Mouse (Mus musculus) forebrain, embryonic 13.5 days (tissue): ENCODE measurements at regions not wholly inside any gene's neighbourhood (a gene's known extent, or its start where the extent isn't known, plus 50 kb on each side); places are given as distances from the start of the nearest gene placed in this dataset.

ENCODE experiments used
- ATAC-seq: fragments of 200-750 bp; cut with Nextera tagmentation; 2 replicates; pipeline ENCODE4 v1.8.0; 2017
- H3K27ac ChIP-seq: fragments of 300-500 bp; sonication (generic); 2 replicates; pipeline ENCODE4 v1.5.1; 2015; ENCODE audit warnings: inconsistent platforms, mild to moderate bottlenecking, moderate library complexity
- H3K27me3 ChIP-seq: fragments of 300-500 bp; sonication (generic); 2 replicates; pipeline ENCODE4 v1.6.1; 2015; ENCODE audit warnings: mild to moderate bottlenecking, inconsistent platforms
- H3K36me3 ChIP-seq: fragments of 300-500 bp; sonication (generic); 2 replicates; pipeline ENCODE4 v1.6.1; 2015; ENCODE audit warnings: mild to moderate bottlenecking, inconsistent platforms; ENCODE audit not compliant: poor library complexity, severe bottlenecking
- H3K4me1 ChIP-seq: fragments of 300-500 bp; sonication (generic); 2 replicates; pipeline ENCODE4 v1.6.1; 2015; ENCODE audit warnings: inconsistent platforms
- H3K4me2 ChIP-seq: fragments of 300-500 bp; sonication (generic); 2 replicates; pipeline ENCODE4 v1.6.1; 2015; ENCODE audit warnings: inconsistent platforms, mild to moderate bottlenecking, moderate library complexity
- H3K4me3 ChIP-seq: fragments of 300-500 bp; sonication (generic); 2 replicates; pipeline ENCODE4 v1.5.1; 2015; ENCODE audit warnings: mild to moderate bottlenecking, inconsistent platforms
- H3K9ac ChIP-seq: fragments of 300-500 bp; sonication (generic); 2 replicates; pipeline ENCODE4 v1.6.1; 2015; ENCODE audit warnings: mild to moderate bottlenecking, inconsistent platforms
- H3K9me3 ChIP-seq: fragments of 300-500 bp; sonication (generic); replicated peaks from 2 replicates; pipeline ENCODE4 v1.6.1; 2016; ENCODE audit warnings: inconsistent platforms
- WGBS: fragments of 180-500 bp; shearing (Covaris S2); methylation state at CpG from one replicate; pipeline ENCODE4 v1.1.7; 2015; 5-methylcytosine and 5-hydroxymethylcytosine counted together

DNA sequence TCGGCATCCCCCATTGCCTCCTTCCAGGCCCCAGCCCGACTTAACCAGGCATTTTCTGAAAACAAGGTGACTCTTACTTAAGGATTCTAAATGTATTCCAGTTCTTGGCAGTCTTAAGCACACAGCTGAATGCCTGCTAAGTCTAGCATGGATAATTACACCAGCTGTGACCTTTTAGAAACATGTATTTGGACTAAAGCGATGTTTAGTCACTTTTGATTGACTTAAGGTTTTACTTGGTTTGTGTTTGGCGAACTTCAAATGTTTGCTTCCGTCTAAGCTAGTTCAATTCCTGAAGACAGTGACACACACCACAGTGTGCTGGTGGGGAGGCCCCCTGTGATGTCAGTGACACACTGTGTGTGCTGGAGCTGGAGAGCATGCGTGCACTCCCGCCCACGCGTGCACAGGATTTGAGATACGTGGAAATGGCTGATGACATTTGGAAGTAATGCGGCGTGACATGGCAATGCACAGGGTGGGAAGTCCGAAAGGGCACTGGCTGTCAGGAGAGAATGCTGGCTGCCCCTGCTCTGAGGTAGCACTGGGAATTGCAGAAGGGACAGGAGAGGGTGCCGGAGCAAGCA lies 179.0 kb upstream of the Cdh13 start:
- WGBS = 62% methylated on average over 14 of the region's 14 CpGs
- Histone ChIP-seq H3K9me3 (no peaks in the 10 kb centered on the region), H3K27me3 (no peaks in the 10 kb centered on the region), H3K4me3 (no peak overlapping the region), H3K4me2 (no peak overlapping the region), H3K9ac (no peak overlapping the region), H3K36me3 (no peaks in the 10 kb centered on the region), H3K4me1 (peaks cover 16% of the 10 kb centered on the region), H3K27ac (no peak overlapping the region)
- ATAC-seq = peak; percentile 63; the same call in 1 of the 2 replicates

DNA sequence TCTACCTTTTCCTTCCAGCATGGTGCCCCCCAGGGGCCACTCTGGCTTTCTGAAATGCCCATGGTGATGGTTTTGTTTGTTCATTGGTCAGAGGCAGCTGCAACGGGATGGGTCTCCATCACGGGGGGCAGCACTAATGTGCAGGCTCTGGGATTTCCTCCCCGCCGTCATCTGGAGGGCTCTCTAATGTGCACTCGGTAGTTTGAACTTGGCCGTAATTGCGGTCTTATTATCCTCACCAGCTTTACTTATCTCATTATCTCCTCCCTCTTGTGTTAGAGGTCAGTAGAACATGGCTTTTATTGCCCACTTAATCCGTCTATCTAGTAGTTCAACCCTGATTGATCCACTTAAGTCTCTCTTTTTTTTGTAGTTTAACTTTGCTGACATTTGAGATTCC lies 182.2 kb upstream of the Cdh13 start:
- ATAC-seq = no peak
- Histone ChIP-seq H3K36me3 (no peaks in the 10 kb centered on the region), H3K4me1 (peaks cover 24% of the 10 kb centered on the region), H3K4me2 (no peak overlapping the region), H3K4me3 (no peak overlapping the region), H3K9ac (no peak overlapping the region), H3K9me3 (no peaks in the 10 kb centered on the region), H3K27me3 (no peaks in the 10 kb centered on the region), H3K27ac (no peak overlapping the region)
- 55% methylated on average over 8 of the region's 8 CpGs for WGBS

- no peak for ATAC-seq
- H3K9me3 ChIP-seq = no peaks in the 10 kb centered on the region
- WGBS = 79% methylated on average over 5 of the region's 5 CpGs
- no peak overlapping the region for H3K4me3 ChIP-seq
- no peak overlapping the region for H3K9ac ChIP-seq
- H3K36me3 ChIP-seq = no peaks in the 10 kb centered on the region
- peaks cover 9% of the 10 kb centered on the region; the same call in 1 of the 2 replicates for H3K4me1 ChIP-seq
- H3K27me3 ChIP-seq = no peaks in the 10 kb centered on the region
- no peak overlapping the region for H3K27ac ChIP-seq
- no peak overlapping the region for H3K4me2 ChIP-seq
Measured at GRCm38 (mm10) chr8:118062736-118063135, 220.8 kb upstream of the Cdh13 start.

DNA sequence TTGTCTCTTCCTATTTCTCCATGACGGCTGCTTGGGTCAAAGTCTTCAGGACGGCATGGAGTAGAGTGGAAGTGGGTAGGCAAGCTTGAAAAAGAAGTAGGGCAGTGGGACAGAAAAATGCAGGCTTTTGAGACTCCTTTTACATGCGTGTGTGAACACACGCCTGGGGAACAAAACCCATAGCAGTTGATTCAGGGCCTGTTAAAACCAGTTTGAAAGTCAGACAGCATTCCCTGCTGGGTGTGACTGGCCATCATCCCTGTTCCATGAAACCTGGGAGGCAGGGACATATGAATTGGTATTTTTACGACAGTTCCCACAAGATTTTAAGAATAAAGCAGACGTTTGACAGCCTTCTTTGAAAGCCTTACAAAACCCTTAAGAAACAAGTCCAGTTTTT lies 226.8 kb upstream of the Cdh13 start:
- no peak overlapping the region for H3K4me2 ChIP-seq
- no peak overlapping the region for H3K27ac ChIP-seq
- H3K9ac ChIP-seq = no peak overlapping the region
- WGBS = 88% methylated on average over 6 of the region's 6 CpGs
- H3K9me3 ChIP-seq = no peaks in the 10 kb centered on the region
- no peaks in the 10 kb centered on the region for H3K4me1 ChIP-seq
- no peaks in the 10 kb centered on the region for H3K36me3 ChIP-seq
- no peak for ATAC-seq
- no peak overlapping the region for H3K4me3 ChIP-seq
- no peaks in the 10 kb centered on the region for H3K27me3 ChIP-seq

GRCm38 (mm10) chr8:118055536-118055935 lies 228.0 kb upstream of the Cdh13 start:
- Histone ChIP-seq H3K36me3 (no peaks in the 10 kb centered on the region), H3K9ac (no peak overlapping the region), H3K4me1 (no peaks in the 10 kb centered on the region), H3K4me3 (no peak overlapping the region), H3K27me3 (no peaks in the 10 kb centered on the region), H3K4me2 (no peak overlapping the region), H3K27ac (no peak overlapping the region), H3K9me3 (no peaks in the 10 kb centered on the region)
- WGBS = 82% methylated on average over 5 of the region's 5 CpGs
- ATAC-seq = no peak

DNA sequence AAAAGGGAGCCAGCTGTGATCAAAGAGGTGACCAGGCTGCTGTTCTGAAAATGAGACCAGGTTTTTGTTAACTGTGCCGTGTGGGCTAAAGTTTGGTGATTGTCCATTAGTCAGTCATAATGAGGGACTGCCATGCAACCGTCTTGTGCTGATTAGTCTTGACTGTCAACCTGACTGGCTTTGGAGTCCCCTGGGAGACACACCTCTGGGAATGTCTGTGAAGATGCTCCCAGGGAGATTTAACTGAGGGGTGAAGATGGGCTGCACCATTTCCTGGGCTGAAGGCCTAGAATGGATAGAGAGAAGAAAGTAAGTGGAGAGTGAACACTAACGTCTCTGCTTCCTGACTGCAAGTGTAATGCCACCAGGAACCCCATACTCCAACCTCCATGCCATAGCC lies 233.1 kb upstream of the Cdh13 start:
- ATAC-seq = no peak
- 88% methylated on average over 3 of the region's 3 CpGs for WGBS

DNA sequence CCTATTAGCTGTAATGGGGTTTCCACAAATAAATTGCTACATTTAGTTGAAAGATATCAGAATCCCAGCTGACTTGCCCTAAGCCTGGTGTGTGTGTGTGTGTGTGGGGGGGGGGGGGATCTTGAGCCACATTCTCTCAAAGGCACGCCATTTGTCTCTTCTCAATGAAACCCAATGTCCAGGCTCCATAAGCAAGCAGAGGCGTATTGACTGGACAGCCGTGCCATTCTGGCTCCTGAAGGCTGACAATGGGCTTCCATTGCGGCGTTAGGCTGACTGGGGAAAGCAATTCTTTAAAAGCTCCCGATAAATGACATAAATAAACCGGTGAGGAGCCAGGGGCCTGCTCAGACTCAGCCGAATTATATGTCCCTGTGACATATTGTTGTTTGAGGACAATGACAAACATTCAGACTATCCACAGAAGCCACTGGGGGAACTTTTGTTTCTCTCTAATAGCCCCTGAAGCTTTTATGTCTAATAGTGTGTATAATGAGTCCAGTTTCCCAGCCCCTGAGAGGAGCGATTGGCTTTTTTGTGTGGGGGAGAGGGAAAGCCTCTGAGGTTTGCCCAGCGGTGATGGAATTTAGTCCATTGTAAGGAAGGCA lies 240.6 kb upstream of the Mphosph6 start:
- no peak for ATAC-seq
- H3K9ac ChIP-seq = no peak overlapping the region
- 6% methylated on average over 10 of the region's 10 CpGs for WGBS
- no peaks in the 10 kb centered on the region for H3K9me3 ChIP-seq
- H3K27ac ChIP-seq = no peak overlapping the region
- H3K4me3 ChIP-seq = no peak overlapping the region
- H3K4me2 ChIP-seq = no peak overlapping the region
- no peaks in the 10 kb centered on the region for H3K36me3 ChIP-seq
- H3K27me3 ChIP-seq = no peaks in the 10 kb centered on the region; the same call in 1 of the 2 replicates
- peaks cover 6% of the 10 kb centered on the region for H3K4me1 ChIP-seq

More for the DNA sequence above, 233.1 kb upstream of the Cdh13 start:
- no peak overlapping the region for H3K27ac ChIP-seq
- no peak overlapping the region for H3K4me3 ChIP-seq
- no peaks in the 10 kb centered on the region for H3K36me3 ChIP-seq
- no peak overlapping the region for H3K4me2 ChIP-seq
- H3K9me3 ChIP-seq = no peaks in the 10 kb centered on the region; the same call in 1 of the 2 replicates
- no peaks in the 10 kb centered on the region for H3K27me3 ChIP-seq
- no peaks in the 10 kb centered on the region for H3K4me1 ChIP-seq
- H3K9ac ChIP-seq = no peak overlapping the region

GRCm38 (mm10) chr8:118041253-118041652 lies 239.5 kb upstream of the Mphosph6 start:
- Histone ChIP-seq H3K9me3 (no peaks in the 10 kb centered on the region), H3K27ac (no peak overlapping the region), H3K36me3 (no peaks in the 10 kb centered on the region), H3K4me1 (peaks cover 6% of the 10 kb centered on the region), H3K4me3 (no peak overlapping the region), H3K4me2 (no peak overlapping the region), H3K27me3 (no peaks in the 10 kb centered on the region; the same call in 1 of the 2 replicates), H3K9ac (no peak overlapping the region)
- WGBS = 72% methylated on average over 6 of the region's 6 CpGs
- no peak for ATAC-seq

DNA sequence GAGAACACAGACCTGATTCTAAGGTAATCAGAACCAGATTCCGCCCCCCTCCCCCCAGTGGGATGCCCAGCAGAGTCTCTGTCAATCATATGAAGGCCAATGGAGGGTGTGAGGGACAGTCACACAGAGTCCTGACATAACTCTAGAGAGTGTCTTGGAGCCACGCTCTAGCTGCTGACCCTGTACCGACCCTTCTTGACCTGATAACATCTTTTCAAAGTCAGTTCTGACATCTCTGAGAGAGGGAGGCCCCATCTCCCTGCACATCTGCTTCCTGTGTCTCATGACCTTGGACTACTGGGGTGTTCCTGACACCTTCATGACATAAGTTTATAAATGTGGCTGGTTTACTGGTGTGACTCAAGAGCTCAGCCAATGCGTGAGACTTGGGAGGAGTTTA lies 236.1 kb upstream of the Mphosph6 start:
- H3K9me3 ChIP-seq = no peaks in the 10 kb centered on the region
- no peak overlapping the region for H3K27ac ChIP-seq
- no peak for ATAC-seq
- H3K27me3 ChIP-seq = no peaks in the 10 kb centered on the region
- no peak overlapping the region for H3K4me2 ChIP-seq
- 84% methylated on average over 4 of the region's 4 CpGs for WGBS
- H3K9ac ChIP-seq = no peak overlapping the region
- peaks cover 14% of the 10 kb centered on the region for H3K4me1 ChIP-seq
- H3K4me3 ChIP-seq = no peak overlapping the region
- H3K36me3 ChIP-seq = no peaks in the 10 kb centered on the region

DNA sequence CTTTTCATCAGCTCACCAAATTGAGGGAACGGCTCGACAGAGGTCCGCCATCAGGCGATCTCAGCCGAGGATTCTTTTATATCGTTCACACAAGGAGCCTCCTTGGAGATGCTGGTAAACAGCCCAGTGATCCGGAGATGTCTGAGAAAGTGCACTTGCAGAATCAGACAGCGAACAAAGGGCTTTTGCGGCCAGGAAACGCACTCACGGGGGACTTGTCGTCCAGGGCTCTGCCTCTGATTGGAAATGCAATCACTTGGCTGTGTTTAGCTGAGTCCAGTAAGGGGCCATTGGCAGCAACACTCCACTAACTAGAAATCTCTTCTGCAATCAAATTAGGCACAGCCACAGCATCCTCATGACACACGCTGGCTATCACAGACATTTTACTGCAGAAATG lies 232.3 kb upstream of the Mphosph6 start:
- Histone ChIP-seq H3K4me2 (peak overlapping the region; percentile 39), H3K27ac (0 out of 2 replicates have a peak overlapping the region, but pooled peaks have one; percentile 3), H3K4me1 (peaks cover 8% of the 10 kb centered on the region), H3K4me3 (no peak overlapping the region), H3K36me3 (no peaks in the 10 kb centered on the region), H3K9me3 (no peaks in the 10 kb centered on the region), H3K27me3 (no peaks in the 10 kb centered on the region), H3K9ac (peak overlapping the region; percentile 22; the same call in 1 of the 2 replicates)
- ATAC-seq = no peak
- 25% methylated on average over 13 of the region's 13 CpGs for WGBS

DNA sequence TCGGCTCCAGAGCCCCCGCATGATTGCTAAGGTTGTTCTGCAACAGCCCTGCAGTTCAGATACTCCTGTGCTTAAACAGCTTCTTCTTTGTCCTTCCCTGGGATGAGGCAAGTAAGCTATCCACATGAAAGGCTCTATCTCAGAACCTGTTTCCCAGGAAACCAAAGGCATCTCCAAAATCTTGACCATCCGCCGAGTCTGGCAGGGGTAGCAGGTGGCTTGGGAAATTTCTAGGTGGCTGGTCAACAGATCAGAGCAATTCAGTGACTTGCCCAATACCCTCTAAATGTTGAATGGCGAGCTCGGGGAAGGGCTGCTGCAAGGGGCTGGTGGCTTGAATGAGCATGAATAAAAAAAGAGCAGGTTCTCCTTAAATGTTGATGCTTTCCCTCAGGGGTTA lies 229.7 kb upstream of the Mphosph6 start:
- H3K36me3 ChIP-seq = no peaks in the 10 kb centered on the region
- no peaks in the 10 kb centered on the region for H3K9me3 ChIP-seq
- no peak overlapping the region for H3K4me2 ChIP-seq
- H3K4me1 ChIP-seq = peaks cover 8% of the 10 kb centered on the region
- ATAC-seq = no peak
- WGBS = 46% methylated on average over 6 of the region's 6 CpGs
- no peaks in the 10 kb centered on the region for H3K27me3 ChIP-seq
- no peak overlapping the region for H3K4me3 ChIP-seq
- no peak overlapping the region for H3K9ac ChIP-seq
- H3K27ac ChIP-seq = no peak overlapping the region

DNA sequence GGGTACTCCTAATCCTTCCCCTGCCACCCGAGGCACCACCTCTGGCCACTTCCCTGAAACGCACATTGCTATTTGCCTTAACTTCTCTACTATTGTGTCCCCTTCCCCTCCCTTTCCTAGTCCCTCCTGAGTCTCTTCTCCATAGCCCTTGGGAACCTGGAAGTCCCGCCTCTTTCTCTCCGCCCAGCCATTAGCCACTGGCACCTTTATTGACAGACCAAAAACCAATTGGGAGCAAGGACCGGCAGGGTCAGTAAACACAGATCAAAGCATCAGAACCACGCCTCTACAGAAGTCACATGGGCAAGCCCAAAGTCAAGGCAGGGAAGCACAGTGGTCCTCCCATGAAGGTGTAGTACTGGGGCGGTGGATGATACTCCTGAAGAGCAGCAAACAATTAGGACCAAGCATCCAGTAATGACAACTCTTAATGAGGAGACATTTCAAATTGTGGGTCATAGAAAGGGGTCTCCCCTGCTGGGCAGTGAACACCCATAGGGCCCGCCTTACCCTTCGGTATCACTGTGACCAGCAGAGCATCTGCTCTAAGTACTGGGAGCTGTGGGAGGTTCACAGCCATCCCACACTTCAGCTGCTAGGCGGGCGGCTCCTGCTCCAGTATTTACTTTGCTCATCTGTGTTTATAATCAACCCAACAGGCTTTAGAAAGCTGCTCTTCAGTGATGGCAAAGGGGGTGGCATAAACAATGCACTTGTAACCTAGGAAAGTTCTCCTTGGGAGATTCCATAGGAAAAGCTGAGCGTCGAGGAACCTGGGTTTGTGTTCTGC lies 226.5 kb upstream of the Mphosph6 start:
- Histone ChIP-seq H3K9ac (no peak overlapping the region), H3K27ac (no peak overlapping the region), H3K4me1 (no peaks in the 10 kb centered on the region), H3K36me3 (no peaks in the 10 kb centered on the region), H3K9me3 (no peaks in the 10 kb centered on the region), H3K27me3 (no peaks in the 10 kb centered on the region), H3K4me2 (no peak overlapping the region), H3K4me3 (no peak overlapping the region)
- ATAC-seq = no peak
- WGBS = 93% methylated on average over 13 of the region's 13 CpGs
